Mouse (Mus musculus) forebrain, embryonic 11.5 days (tissue): ENCODE measurements at regions not wholly inside any gene's neighbourhood (a gene's known extent, or its start where the extent isn't known, plus 50 kb on each side); places are given as distances from the start of the nearest gene placed in this dataset.

ENCODE experiments used
- ATAC-seq: fragments of 200-750 bp; cut with Nextera tagmentation; replicated peaks from 2 replicates; pipeline ENCODE4 v1.8.0; 2017; ENCODE audit warnings: moderate TSS enrichment; ENCODE audit not compliant: low FRiP score
- DNase-seq: peaks from one replicate; pipeline ENCODE4 v3.0.0-alpha.2; 2017; ENCODE audit warnings: low spot score
- H3K27ac ChIP-seq: fragments of 300-500 bp; sonication (generic); 2 replicates; pipeline ENCODE4 v1.5.1; 2014; ENCODE audit warnings: low read depth, low read length
- H3K27me3 ChIP-seq: fragments of 300-500 bp; sonication (generic); 2 replicates; pipeline ENCODE4 v1.6.1; 2014; ENCODE audit warnings: mild to moderate bottlenecking, low read length, mixed read lengths; ENCODE audit not compliant: control insufficient read depth, insufficient read depth
- H3K36me3 ChIP-seq: fragments of 300-500 bp; sonication (generic); 2 replicates; pipeline ENCODE4 v1.6.1; 2014; ENCODE audit warnings: mild to moderate bottlenecking, low read length, moderate library complexity, mixed read lengths; ENCODE audit not compliant: control insufficient read depth, insufficient read depth
- H3K4me1 ChIP-seq: fragments of 300-500 bp; sonication (generic); replicated peaks from 2 replicates; pipeline ENCODE4 v1.6.1; 2014; ENCODE audit warnings: low read length, mixed read lengths; ENCODE audit not compliant: control insufficient read depth, insufficient read depth
- H3K4me2 ChIP-seq: fragments of 300-500 bp; sonication (generic); 2 replicates; pipeline ENCODE4 v1.6.1; 2014; ENCODE audit warnings: low read depth, mild to moderate bottlenecking, low read length, moderate library complexity, mixed read lengths; ENCODE audit not compliant: severe bottlenecking
- H3K4me3 ChIP-seq: fragments of 300-500 bp; sonication (generic); 2 replicates; pipeline ENCODE4 v1.5.1; 2014; ENCODE audit warnings: low read depth, low read length
- H3K9ac ChIP-seq: fragments of 300-500 bp; sonication (generic); 2 replicates; pipeline ENCODE4 v1.6.1; 2014; ENCODE audit warnings: low read length
- H3K9me3 ChIP-seq: fragments of 300-500 bp; sonication (generic); 2 replicates; pipeline ENCODE4 v1.6.1; 2016; ENCODE audit warnings: low read length, mixed read lengths; ENCODE audit not compliant: control insufficient read depth
- WGBS: fragments of 180-500 bp; shearing (Covaris S2); extraction: QIAGEN DNeasy Blood & Tissue Kit; methylation state at CpG from one replicate; pipeline ENCODE4 v1.1.7; 2014; 5-methylcytosine and 5-hydroxymethylcytosine counted together

- DNase-seq (no peak), ATAC-seq (no peak)
- 77% methylated on average over 6 of the region's 6 CpGs for WGBS
- H3K4me3 ChIP-seq: no peak overlapping the region
- no peak overlapping the region for H3K27ac ChIP-seq
- no peaks in the 10 kb centered on the region for H3K4me1 ChIP-seq
- H3K36me3 ChIP-seq: no peaks in the 10 kb centered on the region
- no peaks in the 10 kb centered on the region for H3K9me3 ChIP-seq
- no peak overlapping the region for H3K9ac ChIP-seq
- H3K4me2 ChIP-seq: no peak overlapping the region
- H3K27me3 ChIP-seq: no peaks in the 10 kb centered on the region
Measured at GRCm38 (mm10) chr16:73482176-73482575, 929.4 kb downstream of the Robo2 start.

GRCm38 (mm10) chr16:73473502-73473901, 938.1 kb downstream of the Robo2 start:
- no peaks in the 10 kb centered on the region for H3K9me3 ChIP-seq
- ATAC-seq (no peak), DNase-seq (no peak)
- H3K4me2 ChIP-seq: no peak overlapping the region
- WGBS: 78% methylated on average over 2 of the region's 2 CpGs
- H3K36me3 ChIP-seq: no peaks in the 10 kb centered on the region
- no peak overlapping the region for H3K4me3 ChIP-seq
- no peaks in the 10 kb centered on the region for H3K27me3 ChIP-seq
- H3K4me1 ChIP-seq: no peaks in the 10 kb centered on the region
- no peak overlapping the region for H3K27ac ChIP-seq
- no peak overlapping the region for H3K9ac ChIP-seq

DNA sequence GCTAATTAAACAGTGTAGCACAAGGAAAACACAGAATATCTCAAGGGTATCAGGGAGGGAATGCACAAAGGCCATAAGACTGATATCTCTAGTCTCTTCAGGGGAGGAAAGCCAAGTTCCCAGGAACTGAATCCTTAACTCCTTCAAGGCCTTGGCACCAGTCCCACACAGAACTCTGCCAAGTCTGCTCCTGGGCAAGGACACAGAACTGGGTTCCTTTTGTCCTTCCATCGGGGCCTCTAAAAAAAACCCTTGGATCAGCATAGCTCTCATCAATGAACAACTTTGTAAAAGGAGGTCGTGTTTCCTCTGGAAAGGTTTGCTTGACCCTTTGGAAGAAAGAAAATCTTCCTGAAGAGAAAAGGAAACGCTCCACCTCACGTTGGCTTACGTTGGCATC, 940.1 kb downstream of the Robo2 start:
- H3K36me3 ChIP-seq: no peaks in the 10 kb centered on the region
- no peak overlapping the region for H3K4me2 ChIP-seq
- H3K9ac ChIP-seq: no peak overlapping the region
- 84% methylated on average over 5 of the region's 5 CpGs for WGBS
- no peak overlapping the region for H3K4me3 ChIP-seq
- DNase-seq (no peak), ATAC-seq (no peak)
- H3K27me3 ChIP-seq: no peaks in the 10 kb centered on the region
- no peaks in the 10 kb centered on the region for H3K4me1 ChIP-seq
- no peak overlapping the region for H3K27ac ChIP-seq
- no peaks in the 10 kb centered on the region for H3K9me3 ChIP-seq

GRCm38 (mm10) chr16:73470535-73470934, 941.1 kb downstream of the Robo2 start:
- ATAC-seq (no peak), DNase-seq (no peak)
- Histone ChIP-seq H3K4me1 (no peaks in the 10 kb centered on the region), H3K36me3 (no peaks in the 10 kb centered on the region), H3K4me3 (no peak overlapping the region), H3K27me3 (no peaks in the 10 kb centered on the region), H3K27ac (no peak overlapping the region), H3K9me3 (no peaks in the 10 kb centered on the region), H3K4me2 (no peak overlapping the region), H3K9ac (no peak overlapping the region)
- 54% methylated on average over 4 of the region's 4 CpGs for WGBS

GRCm38 (mm10) chr16:73466296-73466695, 945.3 kb downstream of the Robo2 start:
- no peaks in the 10 kb centered on the region for H3K36me3 ChIP-seq
- no peaks in the 10 kb centered on the region for H3K4me1 ChIP-seq
- no peak for ATAC-seq
- no peak for DNase-seq
- no peak overlapping the region for H3K9ac ChIP-seq
- no peaks in the 10 kb centered on the region for H3K9me3 ChIP-seq
- H3K27me3 ChIP-seq: no peaks in the 10 kb centered on the region
- H3K4me3 ChIP-seq: no peak overlapping the region
- H3K27ac ChIP-seq: no peak overlapping the region
- WGBS: 83% methylated on average over 6 of the region's 6 CpGs
- H3K4me2 ChIP-seq: no peak overlapping the region

- Histone ChIP-seq H3K27ac (no peak overlapping the region), H3K9me3 (no peaks in the 10 kb centered on the region), H3K4me1 (no peaks in the 10 kb centered on the region), H3K36me3 (no peaks in the 10 kb centered on the region), H3K4me3 (no peak overlapping the region), H3K27me3 (no peaks in the 10 kb centered on the region), H3K9ac (no peak overlapping the region), H3K4me2 (no peak overlapping the region)
- DNase-seq: no peak
- 91% methylated on average over 4 of the region's 4 CpGs for WGBS
- no peak for ATAC-seq
Measured at GRCm38 (mm10) chr16:73462516-73462915, 949.1 kb downstream of the Robo2 start.

DNA sequence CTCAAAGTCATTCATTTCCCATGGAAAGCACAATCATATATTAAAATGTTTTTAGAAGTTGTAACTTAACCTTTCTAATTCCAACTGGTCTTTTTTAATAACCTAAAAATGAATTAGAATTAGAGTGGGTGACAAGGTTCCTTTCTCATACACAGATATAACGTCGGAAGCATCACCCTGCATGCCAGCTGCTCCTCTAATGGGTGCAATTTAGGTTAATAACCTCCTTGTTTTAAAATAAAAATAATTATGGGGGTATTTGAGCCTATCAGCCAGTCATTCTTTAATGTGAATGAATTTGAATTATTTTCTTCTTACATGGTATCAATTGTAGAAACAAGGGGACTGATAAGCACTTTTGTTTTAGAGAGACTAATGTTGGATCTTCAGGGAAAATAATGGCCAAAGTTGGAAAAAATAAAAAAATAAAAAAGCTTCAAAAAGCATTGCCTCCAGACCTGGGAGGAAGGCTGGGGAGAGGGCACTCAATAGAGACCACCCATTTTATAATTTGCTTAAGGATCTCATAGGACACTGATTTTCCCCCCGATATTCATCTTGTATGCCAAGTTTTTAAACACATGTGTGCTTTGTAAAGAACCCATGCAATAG, 960.9 kb downstream of the Robo2 start:
- no peaks in the 10 kb centered on the region for H3K36me3 ChIP-seq
- H3K27ac ChIP-seq: no peak overlapping the region
- no peak for DNase-seq
- no peaks in the 10 kb centered on the region for H3K27me3 ChIP-seq
- WGBS: 84% methylated on average over 3 of the region's 3 CpGs
- H3K9ac ChIP-seq: no peak overlapping the region
- H3K4me1 ChIP-seq: no peaks in the 10 kb centered on the region
- H3K4me3 ChIP-seq: no peak overlapping the region
- no peak overlapping the region for H3K4me2 ChIP-seq
- no peaks in the 10 kb centered on the region for H3K9me3 ChIP-seq
- no peak for ATAC-seq

- Histone ChIP-seq H3K27ac (no peak overlapping the region), H3K27me3 (no peaks in the 10 kb centered on the region), H3K4me1 (no peaks in the 10 kb centered on the region), H3K9ac (no peak overlapping the region), H3K36me3 (no peaks in the 10 kb centered on the region), H3K4me3 (no peak overlapping the region), H3K4me2 (no peak overlapping the region), H3K9me3 (no peaks in the 10 kb centered on the region)
- ATAC-seq (no peak), DNase-seq (no peak)
- WGBS: 79% methylated on average over 7 of the region's 7 CpGs
Measured at GRCm38 (mm10) chr16:73449836-73450235, 961.8 kb downstream of the Robo2 start.

DNA sequence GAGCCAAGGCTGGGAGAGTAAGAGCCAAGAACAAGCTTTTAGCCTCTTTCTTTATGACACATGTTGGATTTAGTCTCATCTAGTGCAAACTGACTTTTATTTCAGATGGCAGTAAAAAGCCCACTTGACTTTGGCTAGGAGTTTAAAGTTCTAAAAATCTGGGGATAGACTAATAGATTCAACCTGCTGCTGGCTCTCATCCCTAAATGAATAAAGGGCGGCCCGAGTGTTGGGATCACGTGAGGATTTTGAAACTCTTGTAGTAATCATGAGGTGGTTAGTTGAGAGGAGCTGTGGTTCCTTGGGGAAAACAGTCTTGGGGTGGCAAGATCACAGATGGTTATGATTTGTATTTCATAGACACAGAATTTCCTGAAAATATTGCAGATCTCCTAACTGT, 975.9 kb downstream of the Robo2 start:
- H3K27ac ChIP-seq: no peak overlapping the region
- H3K36me3 ChIP-seq: no peaks in the 10 kb centered on the region
- H3K4me1 ChIP-seq: no peaks in the 10 kb centered on the region
- no peak for DNase-seq
- ATAC-seq: no peak
- H3K4me3 ChIP-seq: no peak overlapping the region
- no peaks in the 10 kb centered on the region for H3K27me3 ChIP-seq
- no peaks in the 10 kb centered on the region for H3K9me3 ChIP-seq
- 84% methylated on average over 3 of the region's 3 CpGs for WGBS
- H3K4me2 ChIP-seq: no peak overlapping the region
- no peak overlapping the region for H3K9ac ChIP-seq
